Mouse (Mus musculus): ENCODE data around the gene Dkkl1. TPM values are rescaled to one million over a fixed set of nuclear protein-coding genes. Genes with fewer than 3 reads are reported as not detected.

The Dkkl1 gene
- polyA plus RNA-seq (2014; fragmentation: Illumina TruSeq; extraction: RNeasy Lipid Tissue Mini Kit (QIAGEN cat#74804); ENCODE audit: low read depth, low replicate concordance) = 37.0 TPM

GRCm38 (mm10) chr7:45211851-45212251, at the start of gene Dkkl1:
TSS of gene Dkkl1 (minus strand) at chr7:45212147.

GRCm38 (mm10) chr7:45240633-45241388, 28.9 kb upstream of the Dkkl1 start, which contains the start of gene Slc6a16:
TSS of gene Slc6a16 (plus strand) at chr7:45241085.

GRCm38 (mm10) chr7:45238723-45239496, 27.0 kb upstream of the Dkkl1 start, which contains the start of gene Cd37:
TSS of gene Cd37 (minus strand) at chr7:45239115.

GRCm38 (mm10) chr7:45215673-45216441, 3.9 kb upstream of the Dkkl1 start, which contains the start of gene Tead2:
TSS of gene Tead2 (plus strand) at chr7:45215753.

GRCm38 (mm10) chr7:45204380-45205143, 7.4 kb downstream of the Dkkl1 start, which contains the start of gene Ccdc155:
TSS of gene Ccdc155 (minus strand) at chr7:45204892.

GRCm38 (mm10) chr7:45180896-45181477, 31.0 kb downstream of the Dkkl1 start, which contains the start of gene Pth2:
TSS of gene Pth2 (plus strand) at chr7:45180995.

GRCm38 (mm10) chr7:45179469-45179868, 32.5 kb downstream of the Dkkl1 start, which contains the start of gene Gfy:
TSS of gene Gfy (minus strand) at chr7:45179569.

GRCm38 (mm10) chr7:45163735-45164490, 48.0 kb downstream of the Dkkl1 start, which contains the start of gene Slc17a7:
TSS of gene Slc17a7 (plus strand) at chr7:45163949.

Other genes with a start within 250 kb of the Dkkl1 start
- gene Cpt1c, start 237.3 kb downstream of the Dkkl1 start, polyA plus RNA-seq (2014; fragmentation: Illumina TruSeq; extraction: RNeasy Lipid Tissue Mini Kit (QIAGEN cat#74804); ENCODE audit: low read depth, low replicate concordance) = 8.7 TPM
- gene Prmt1, start 225.6 kb downstream of the Dkkl1 start, polyA plus RNA-seq (2014; fragmentation: Illumina TruSeq; extraction: RNeasy Lipid Tissue Mini Kit (QIAGEN cat#74804); ENCODE audit: low read depth, low replicate concordance) = 132 TPM
- 87.2 TPM for gene Irf3, start 214.5 kb downstream of the Dkkl1 start, polyA plus RNA-seq (2014; fragmentation: Illumina TruSeq; extraction: RNeasy Lipid Tissue Mini Kit (QIAGEN cat#74804); ENCODE audit: low read depth, low replicate concordance)
- 18.5 TPM for gene Bcl2l12, start 213.4 kb downstream of the Dkkl1 start, polyA plus RNA-seq (2014; fragmentation: Illumina TruSeq; extraction: RNeasy Lipid Tissue Mini Kit (QIAGEN cat#74804); ENCODE audit: low read depth, low replicate concordance)
- gene Scaf1, start 195.8 kb downstream of the Dkkl1 start, polyA plus RNA-seq (2014; fragmentation: Illumina TruSeq; extraction: RNeasy Lipid Tissue Mini Kit (QIAGEN cat#74804); ENCODE audit: low read depth, low replicate concordance) = 57.7 TPM
- gene Rras, start 194.2 kb downstream of the Dkkl1 start, polyA plus RNA-seq (2014; fragmentation: Illumina TruSeq; extraction: RNeasy Lipid Tissue Mini Kit (QIAGEN cat#74804); ENCODE audit: low read depth, low replicate concordance) = 131 TPM
- gene Prr12, start 159.3 kb downstream of the Dkkl1 start, polyA plus RNA-seq (2014; fragmentation: Illumina TruSeq; extraction: RNeasy Lipid Tissue Mini Kit (QIAGEN cat#74804); ENCODE audit: low read depth, low replicate concordance) = 15.7 TPM
- 43.3 TPM for gene Nosip, start 149.7 kb downstream of the Dkkl1 start, polyA plus RNA-seq (2014; fragmentation: Illumina TruSeq; extraction: RNeasy Lipid Tissue Mini Kit (QIAGEN cat#74804); ENCODE audit: low read depth, low replicate concordance)
- gene Prrg2, start 149.5 kb downstream of the Dkkl1 start, polyA plus RNA-seq (2014; fragmentation: Illumina TruSeq; extraction: RNeasy Lipid Tissue Mini Kit (QIAGEN cat#74804); ENCODE audit: low read depth, low replicate concordance) = 40.3 TPM
- 67.3 TPM for gene Rcn3, start 119.9 kb downstream of the Dkkl1 start, polyA plus RNA-seq (2014; fragmentation: Illumina TruSeq; extraction: RNeasy Lipid Tissue Mini Kit (QIAGEN cat#74804); ENCODE audit: low read depth, low replicate concordance)
- gene Fcgrt, start 108.3 kb downstream of the Dkkl1 start, polyA plus RNA-seq (2014; fragmentation: Illumina TruSeq; extraction: RNeasy Lipid Tissue Mini Kit (QIAGEN cat#74804); ENCODE audit: low read depth, low replicate concordance) = 149 TPM
- 1,035 TPM for gene Rps11, start 87.7 kb downstream of the Dkkl1 start, polyA plus RNA-seq (2014; fragmentation: Illumina TruSeq; extraction: RNeasy Lipid Tissue Mini Kit (QIAGEN cat#74804); ENCODE audit: low read depth, low replicate concordance)
- 2,139 TPM for gene Rpl13a, start 83.4 kb downstream of the Dkkl1 start, polyA plus RNA-seq (2014; fragmentation: Illumina TruSeq; extraction: RNeasy Lipid Tissue Mini Kit (QIAGEN cat#74804); ENCODE audit: low read depth, low replicate concordance)
- not detected for gene Gm45713, start 75.9 kb downstream of the Dkkl1 start, polyA plus RNA-seq (2014; fragmentation: Illumina TruSeq; extraction: RNeasy Lipid Tissue Mini Kit (QIAGEN cat#74804); ENCODE audit: low read depth, low replicate concordance)
- 23.0 TPM for gene Flt3l, start 75.7 kb downstream of the Dkkl1 start, polyA plus RNA-seq (2014; fragmentation: Illumina TruSeq; extraction: RNeasy Lipid Tissue Mini Kit (QIAGEN cat#74804); ENCODE audit: low read depth, low replicate concordance)
- gene Pih1d1, start 57.8 kb downstream of the Dkkl1 start, polyA plus RNA-seq (2014; fragmentation: Illumina TruSeq; extraction: RNeasy Lipid Tissue Mini Kit (QIAGEN cat#74804); ENCODE audit: low read depth, low replicate concordance) = 44.6 TPM
- gene Aldh16a1, start 57.6 kb downstream of the Dkkl1 start, polyA plus RNA-seq (2014; fragmentation: Illumina TruSeq; extraction: RNeasy Lipid Tissue Mini Kit (QIAGEN cat#74804); ENCODE audit: low read depth, low replicate concordance) = 22.5 TPM
- gene Slc17a7, start 48.2 kb downstream of the Dkkl1 start, polyA plus RNA-seq (2014; fragmentation: Illumina TruSeq; extraction: RNeasy Lipid Tissue Mini Kit (QIAGEN cat#74804); ENCODE audit: low read depth, low replicate concordance) = 0.97 TPM
- not detected for gene Gfy, start 32.6 kb downstream of the Dkkl1 start, polyA plus RNA-seq (2014; fragmentation: Illumina TruSeq; extraction: RNeasy Lipid Tissue Mini Kit (QIAGEN cat#74804); ENCODE audit: low read depth, low replicate concordance)
- not detected for gene Pth2, start 31.2 kb downstream of the Dkkl1 start, polyA plus RNA-seq (2014; fragmentation: Illumina TruSeq; extraction: RNeasy Lipid Tissue Mini Kit (QIAGEN cat#74804); ENCODE audit: low read depth, low replicate concordance)
- 1.5 TPM for gene Ccdc155, start 7.3 kb downstream of the Dkkl1 start, polyA plus RNA-seq (2014; fragmentation: Illumina TruSeq; extraction: RNeasy Lipid Tissue Mini Kit (QIAGEN cat#74804); ENCODE audit: low read depth, low replicate concordance)
- 17.0 TPM for gene Tead2, start 3.6 kb upstream of the Dkkl1 start, polyA plus RNA-seq (2014; fragmentation: Illumina TruSeq; extraction: RNeasy Lipid Tissue Mini Kit (QIAGEN cat#74804); ENCODE audit: low read depth, low replicate concordance)
- 13.6 TPM for gene Cd37, start 27.0 kb upstream of the Dkkl1 start, polyA plus RNA-seq (2014; fragmentation: Illumina TruSeq; extraction: RNeasy Lipid Tissue Mini Kit (QIAGEN cat#74804); ENCODE audit: low read depth, low replicate concordance)
- 1.4 TPM for gene Slc6a16, start 28.9 kb upstream of the Dkkl1 start, polyA plus RNA-seq (2014; fragmentation: Illumina TruSeq; extraction: RNeasy Lipid Tissue Mini Kit (QIAGEN cat#74804); ENCODE audit: low read depth, low replicate concordance)
- gene Slc6a21, start 65.4 kb upstream of the Dkkl1 start, polyA plus RNA-seq (2014; fragmentation: Illumina TruSeq; extraction: RNeasy Lipid Tissue Mini Kit (QIAGEN cat#74804); ENCODE audit: low read depth, low replicate concordance) = 9.4 TPM
- 41.0 TPM for gene Trpm4, start 121.6 kb upstream of the Dkkl1 start, polyA plus RNA-seq (2014; fragmentation: Illumina TruSeq; extraction: RNeasy Lipid Tissue Mini Kit (QIAGEN cat#74804); ENCODE audit: low read depth, low replicate concordance)
- gene Hrc, start 123.1 kb upstream of the Dkkl1 start, polyA plus RNA-seq (2014; fragmentation: Illumina TruSeq; extraction: RNeasy Lipid Tissue Mini Kit (QIAGEN cat#74804); ENCODE audit: low read depth, low replicate concordance) = 0.65 TPM
- 3.5 TPM for gene Ppfia3, start 154.9 kb upstream of the Dkkl1 start, polyA plus RNA-seq (2014; fragmentation: Illumina TruSeq; extraction: RNeasy Lipid Tissue Mini Kit (QIAGEN cat#74804); ENCODE audit: low read depth, low replicate concordance)
- gene Lin7b, start 158.4 kb upstream of the Dkkl1 start, polyA plus RNA-seq (2014; fragmentation: Illumina TruSeq; extraction: RNeasy Lipid Tissue Mini Kit (QIAGEN cat#74804); ENCODE audit: low read depth, low replicate concordance) = 5.1 TPM
- 288 TPM for gene Snrnp70, start 183.6 kb upstream of the Dkkl1 start, polyA plus RNA-seq (2014; fragmentation: Illumina TruSeq; extraction: RNeasy Lipid Tissue Mini Kit (QIAGEN cat#74804); ENCODE audit: low read depth, low replicate concordance)
- not detected for gene Kcna7, start 193.5 kb upstream of the Dkkl1 start, polyA plus RNA-seq (2014; fragmentation: Illumina TruSeq; extraction: RNeasy Lipid Tissue Mini Kit (QIAGEN cat#74804); ENCODE audit: low read depth, low replicate concordance)
- gene Ntf5, start 201.5 kb upstream of the Dkkl1 start, polyA plus RNA-seq (2014; fragmentation: Illumina TruSeq; extraction: RNeasy Lipid Tissue Mini Kit (QIAGEN cat#74804); ENCODE audit: low read depth, low replicate concordance) = 2.6 TPM
- gene Lhb, start 208.7 kb upstream of the Dkkl1 start, polyA plus RNA-seq (2014; fragmentation: Illumina TruSeq; extraction: RNeasy Lipid Tissue Mini Kit (QIAGEN cat#74804); ENCODE audit: low read depth, low replicate concordance) = 1.4 TPM
- 41.6 TPM for gene Gys1, start 222.7 kb upstream of the Dkkl1 start, polyA plus RNA-seq (2014; fragmentation: Illumina TruSeq; extraction: RNeasy Lipid Tissue Mini Kit (QIAGEN cat#74804); ENCODE audit: low read depth, low replicate concordance)
- 33.5 TPM for gene Ruvbl2, start 225.9 kb upstream of the Dkkl1 start, polyA plus RNA-seq (2014; fragmentation: Illumina TruSeq; extraction: RNeasy Lipid Tissue Mini Kit (QIAGEN cat#74804); ENCODE audit: low read depth, low replicate concordance)
- gene Ftl1, start 247.7 kb upstream of the Dkkl1 start, polyA plus RNA-seq (2014; fragmentation: Illumina TruSeq; extraction: RNeasy Lipid Tissue Mini Kit (QIAGEN cat#74804); ENCODE audit: low read depth, low replicate concordance) = 2,850 TPM

Measured in adipose tissue, adult 10 weeks (tissue).